Mouse (Mus musculus): ENCODE measurements around the gene Sdf2.
A peak's percentile ranks its signal among the peaks of the same experiment; 100 is the strongest.

- TF ChIP-seq MAX (IDR thresholded peaks at IDR 0.05) (peak; percentile 62), CTCF (IDR thresholded peaks at IDR 0.05; ENCODE audit: control insufficient read depth, insufficient read depth, insufficient read length) (no peak), CEBPB (IDR thresholded peaks at IDR 0.05; ENCODE audit: low read depth) (no peak), USF1 (IDR thresholded peaks at IDR 0.05; ENCODE audit: low read depth) (no peak), MYOD1 (IDR thresholded peaks at IDR 0.05; ENCODE audit: control insufficient read depth, insufficient read length, low read depth) (no peak), FOSL1 (IDR thresholded peaks at IDR 0.05; ENCODE audit: insufficient read depth, low read length, poor library complexity, severe bottlenecking) (no peak), MYOG (IDR thresholded peaks at IDR 0.05; ENCODE audit: control insufficient read depth, extremely low read depth, insufficient read length) (no peak)
These were observed 56.0 kb downstream of the Sdf2 start, which contains the start of gene Spag5 for GRCm38 (mm10) chr11:78301357-78302084.
